Mouse (Mus musculus) lung, embryonic 14.5 days (tissue): ENCODE results near the gene Il1r1. TPM values are rescaled to one million over a fixed set of nuclear protein-coding genes. Genes with fewer than 3 reads are reported as not detected.

Source experiments
- ATAC-seq: fragments of 200-750 bp; cut with Nextera tagmentation; 2 replicates; pipeline ENCODE4 v1.8.0; 2017; ENCODE audit warnings: mild to moderate bottlenecking, moderate TSS enrichment, moderate library complexity; ENCODE audit not compliant: insufficient read depth
- DNase-seq: peaks from one replicate; pipeline ENCODE4 v3.0.0-alpha.2; 2015
- H3K27ac ChIP-seq: fragments of 300-500 bp; sonication (generic); 2 replicates; pipeline ENCODE4 v1.5.1; 2014; ENCODE audit warnings: low read depth, mild to moderate bottlenecking, moderate library complexity
- H3K27me3 ChIP-seq: fragments of 300-500 bp; sonication (generic); 2 replicates; pipeline ENCODE4 v1.6.1; 2014; ENCODE audit warnings: low read length, control low read depth; ENCODE audit not compliant: insufficient read depth
- H3K36me3 ChIP-seq: fragments of 300-500 bp; sonication (generic); 2 replicates; pipeline ENCODE4 v1.6.1; 2014; ENCODE audit warnings: control low read depth; ENCODE audit not compliant: insufficient read depth
- H3K4me1 ChIP-seq: fragments of 300-500 bp; sonication (generic); 2 replicates; pipeline ENCODE4 v1.6.1; 2014; ENCODE audit warnings: antibody characterized with exemption, control low read depth; ENCODE audit not compliant: insufficient read depth
- H3K4me2 ChIP-seq: fragments of 300-500 bp; sonication (generic); 2 replicates; pipeline ENCODE4 v1.6.1; 2014; ENCODE audit warnings: mild to moderate bottlenecking
- H3K4me3 ChIP-seq: fragments of 300-500 bp; sonication (generic); 2 replicates; pipeline ENCODE4 v1.5.1; 2014; ENCODE audit warnings: low read depth, low read length
- H3K9ac ChIP-seq: fragments of 300-500 bp; sonication (generic); 2 replicates; pipeline ENCODE4 v1.6.1; 2014
- H3K9me3 ChIP-seq: fragments of 300-500 bp; sonication (generic); 2 replicates; pipeline ENCODE4 v1.6.1; 2016; ENCODE audit warnings: low read depth, low read length, control low read depth
- CTCF ChIP-seq: IDR thresholded peaks from 2 replicates; pipeline ENCODE4 v1.5.1; 2016; ENCODE audit warnings: antibody characterized with exemption, low read depth
- WGBS: fragments of 180-500 bp; shearing (Covaris S2); extraction: QIAGEN DNeasy Blood & Tissue Kit; methylation state at CpG from one replicate; pipeline ENCODE4 v1.1.7; 2014; 5-methylcytosine and 5-hydroxymethylcytosine counted together
- polyA plus RNA-seq: library from polyadenylated mRNA; unstranded; fragments of >200 nt; fragmentation: Nextera tagmentation; extraction: Ambion mirVana; gene quantifications from 2 replicates; pipeline ENCODE4 v1.2.1, GENCODE M21; 2014

The Il1r1 gene
- polyA plus RNA-seq, 1 experiment from 2014 or later, result 9.5 TPM

GRCm38 (mm10) chr1:40306111-40306510, 81.2 kb downstream of the Il1r1 start:
- H3K4me2 ChIP-seq, result no peak overlapping the region
- no peaks in the 10 kb centered on the region for H3K36me3 ChIP-seq
- no peak overlapping the region for H3K9ac ChIP-seq
- DNase-seq (no peak), ATAC-seq (no peak)
- H3K4me3 ChIP-seq, result no peak overlapping the region
- H3K4me1 ChIP-seq, result no peaks in the 10 kb centered on the region
- no peaks in the 10 kb centered on the region for H3K27me3 ChIP-seq
- no peak for TF ChIP-seq CTCF
- 78% methylated on average over 2 of the region's 2 CpGs for WGBS
- H3K27ac ChIP-seq, result no peak overlapping the region
- H3K9me3 ChIP-seq, result no peaks in the 10 kb centered on the region

DNA sequence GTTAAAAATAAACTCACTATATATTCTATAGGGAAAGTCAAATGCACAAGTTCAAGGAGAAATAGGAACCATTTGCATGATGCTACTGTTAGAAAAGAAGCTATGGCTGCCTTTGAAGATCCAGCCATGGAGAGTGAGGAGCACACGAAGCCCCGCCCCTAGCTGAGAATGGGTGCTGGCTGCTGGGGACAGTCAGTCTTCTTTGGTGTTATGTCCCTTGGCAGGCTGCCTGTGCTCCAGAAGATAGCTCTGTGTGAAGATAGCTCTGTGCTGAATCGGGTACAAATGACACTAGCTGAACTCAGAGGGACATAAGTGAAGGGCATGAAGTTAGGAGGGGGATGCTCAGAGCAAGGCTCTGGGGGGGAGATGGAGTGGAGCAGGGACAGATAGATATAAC, 86.2 kb downstream of the Il1r1 start:
- DNase-seq (peak; percentile 58), ATAC-seq (no peak)
- no peaks in the 10 kb centered on the region for H3K9me3 ChIP-seq
- H3K27ac ChIP-seq, result no peak overlapping the region
- 0 out of 2 replicates have a peak, but pooled peaks cover 4% of the 10 kb centered on the region for H3K36me3 ChIP-seq
- H3K4me3 ChIP-seq, result no peak overlapping the region
- H3K4me1 ChIP-seq, result no peaks in the 10 kb centered on the region
- 75% methylated on average over 3 of the region's 3 CpGs for WGBS
- H3K9ac ChIP-seq, result no peak overlapping the region
- no peak for TF ChIP-seq CTCF
- no peaks in the 10 kb centered on the region for H3K27me3 ChIP-seq
- no peak overlapping the region for H3K4me2 ChIP-seq

- Histone ChIP-seq H3K9me3 (no peaks in the 10 kb centered on the region), H3K4me1 (no peaks in the 10 kb centered on the region), H3K4me3 (no peak overlapping the region), H3K36me3 (0 out of 2 replicates have a peak, but pooled peaks cover 4% of the 10 kb centered on the region), H3K4me2 (no peak overlapping the region), H3K9ac (no peak overlapping the region), H3K27ac (no peak overlapping the region), H3K27me3 (no peaks in the 10 kb centered on the region)
- WGBS, result 71% methylated on average over 2 of the region's 2 CpGs
- TF ChIP-seq CTCF, result no peak
- ATAC-seq (no peak), DNase-seq (no peak)
Observed at GRCm38 (mm10) chr1:40311625-40312024, 86.7 kb downstream of the Il1r1 start.

DNA sequence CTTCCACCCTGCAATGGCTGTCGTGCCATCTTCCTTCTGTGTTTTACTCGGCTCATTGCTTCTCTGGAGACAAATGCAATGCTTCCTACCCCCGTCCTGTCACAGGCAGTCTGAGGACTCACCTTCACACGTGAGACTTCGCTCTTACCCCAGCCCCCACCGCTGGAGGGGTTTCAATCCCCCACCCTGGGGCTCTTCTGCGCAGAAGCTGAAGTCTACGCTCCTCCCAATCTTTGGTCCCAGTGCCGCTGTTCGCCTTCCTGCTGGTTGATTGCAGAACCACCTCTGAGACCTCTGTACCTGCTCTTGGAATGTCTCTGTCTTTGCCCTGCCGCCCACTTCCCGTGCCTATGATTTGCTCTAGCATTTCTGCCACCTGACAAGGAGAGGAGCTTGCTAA, 89.1 kb downstream of the Il1r1 start:
- ATAC-seq (no peak), DNase-seq (no peak)
- Histone ChIP-seq H3K9ac (no peak overlapping the region), H3K36me3 (0 out of 2 replicates have a peak, but pooled peaks cover 4% of the 10 kb centered on the region), H3K9me3 (no peaks in the 10 kb centered on the region), H3K27ac (no peak overlapping the region), H3K4me2 (no peak overlapping the region), H3K4me3 (no peak overlapping the region), H3K4me1 (no peaks in the 10 kb centered on the region), H3K27me3 (no peaks in the 10 kb centered on the region)
- WGBS, result 76% methylated on average over 12 of the region's 12 CpGs
- no peak for TF ChIP-seq CTCF

DNA sequence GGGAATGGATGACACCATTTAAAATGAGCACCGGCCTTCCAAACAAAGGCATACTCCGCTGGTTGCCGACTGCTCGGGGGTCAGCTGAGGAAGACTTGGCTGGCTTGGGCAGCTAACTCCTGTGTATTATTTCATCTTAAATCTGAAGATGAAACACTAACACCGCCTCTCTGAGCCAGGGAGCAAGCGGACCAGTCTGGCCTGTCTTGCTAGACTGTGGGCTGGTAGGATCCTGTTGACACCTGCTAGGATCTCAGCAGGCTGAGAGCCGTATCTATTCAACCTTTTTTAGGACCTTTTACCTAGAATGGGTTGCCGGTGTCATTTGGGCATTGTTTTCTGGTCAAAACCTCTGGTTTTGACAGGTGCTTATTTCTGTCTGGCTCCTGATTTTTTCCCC, 92.8 kb downstream of the Il1r1 start:
- ATAC-seq (no peak), DNase-seq (no peak)
- Histone ChIP-seq H3K36me3 (0 out of 2 replicates have a peak, but pooled peaks cover 4% of the 10 kb centered on the region), H3K27ac (no peak overlapping the region), H3K9ac (no peak overlapping the region), H3K27me3 (no peaks in the 10 kb centered on the region), H3K4me2 (no peak overlapping the region), H3K4me1 (no peaks in the 10 kb centered on the region), H3K9me3 (no peaks in the 10 kb centered on the region), H3K4me3 (no peak overlapping the region)
- WGBS, result 82% methylated on average over 8 of the region's 8 CpGs
- no peak for TF ChIP-seq CTCF

- Histone ChIP-seq H3K36me3 (no peaks in the 10 kb centered on the region), H3K4me1 (peaks cover 9% of the 10 kb centered on the region; the same call in 1 of the 2 replicates), H3K4me2 (no peak overlapping the region), H3K9me3 (no peaks in the 10 kb centered on the region), H3K4me3 (no peak overlapping the region), H3K27ac (no peak overlapping the region), H3K9ac (no peak overlapping the region), H3K27me3 (peaks cover 8% of the 10 kb centered on the region; the same call in 1 of the 2 replicates)
- WGBS, result 73% methylated on average over 6 of the region's 6 CpGs
- ATAC-seq, result no peak
- no peak for TF ChIP-seq CTCF
- DNase-seq, result no peak
Observed at GRCm38 (mm10) chr1:40321824-40322223, 96.9 kb downstream of the Il1r1 start.

- Histone ChIP-seq H3K9ac (no peak overlapping the region), H3K4me2 (no peak overlapping the region), H3K27ac (no peak overlapping the region), H3K36me3 (no peaks in the 10 kb centered on the region), H3K27me3 (peaks cover 10% of the 10 kb centered on the region; the same call in 1 of the 2 replicates), H3K4me1 (peaks cover 9% of the 10 kb centered on the region; the same call in 1 of the 2 replicates), H3K9me3 (no peaks in the 10 kb centered on the region), H3K4me3 (no peak overlapping the region)
- ATAC-seq (no peak), DNase-seq (no peak)
- WGBS, result 84% methylated on average over 3 of the region's 3 CpGs
- no peak for TF ChIP-seq CTCF
Observed at GRCm38 (mm10) chr1:40322543-40322942, 97.7 kb downstream of the Il1r1 start.
